Mouse (Mus musculus) lung, embryonic 16.5 days (tissue): ENCODE data around the gene Gm960. TPM values are rescaled to one million over a fixed set of nuclear protein-coding genes. Genes with fewer than 3 reads are reported as not detected.
A peak's percentile ranks its signal among the peaks of the same experiment; 100 is the strongest.

Experiments
- ATAC-seq: fragments of 200-750 bp; cut with Nextera tagmentation; 2 replicates; pipeline ENCODE4 v1.8.0; 2017; ENCODE audit warnings: low read depth, mild to moderate bottlenecking, moderate library complexity
- H3K27ac ChIP-seq: fragments of 300-500 bp; sonication (generic); 2 replicates; pipeline ENCODE4 v1.5.1; 2014; ENCODE audit warnings: mild to moderate bottlenecking, control low read depth, low read length
- H3K27me3 ChIP-seq: fragments of 300-500 bp; sonication (generic); 2 replicates; pipeline ENCODE4 v1.6.1; 2014; ENCODE audit warnings: low read depth, low read length, mixed read lengths; ENCODE audit not compliant: control insufficient read depth, insufficient read depth
- H3K36me3 ChIP-seq: fragments of 300-500 bp; sonication (generic); 2 replicates; pipeline ENCODE4 v1.6.1; 2014; ENCODE audit warnings: low read length; ENCODE audit not compliant: control insufficient read depth, insufficient read depth
- H3K4me1 ChIP-seq: fragments of 300-500 bp; sonication (generic); replicated peaks from 2 replicates; pipeline ENCODE4 v1.6.1; 2014; ENCODE audit warnings: low read length, mixed read lengths; ENCODE audit not compliant: control insufficient read depth, insufficient read depth
- H3K4me2 ChIP-seq: fragments of 300-500 bp; sonication (generic); 2 replicates; pipeline ENCODE4 v1.6.1; 2014; ENCODE audit warnings: low read depth, low read length, control low read depth
- H3K4me3 ChIP-seq: fragments of 300-500 bp; sonication (generic); 2 replicates; pipeline ENCODE4 v1.5.1; 2014; ENCODE audit warnings: mild to moderate bottlenecking, low read length, control low read depth
- H3K9ac ChIP-seq: fragments of 300-500 bp; sonication (generic); 2 replicates; pipeline ENCODE4 v1.6.1; 2014; ENCODE audit warnings: low read length, control low read depth
- H3K9me3 ChIP-seq: fragments of 300-500 bp; sonication (generic); 2 replicates; pipeline ENCODE4 v1.6.1; 2016; ENCODE audit warnings: low read length; ENCODE audit not compliant: control insufficient read depth
- WGBS: fragments of 180-500 bp; shearing (Covaris S2); extraction: QIAGEN DNeasy Blood & Tissue Kit; methylation state at CpG from one replicate; pipeline ENCODE4 v1.1.7; 2014; 5-methylcytosine and 5-hydroxymethylcytosine counted together
- polyA plus RNA-seq: library from polyadenylated mRNA; unstranded; fragments of >200 nt; fragmentation: Nextera tagmentation; extraction: Ambion mirVana; gene quantifications from 2 replicates; pipeline ENCODE4 v1.2.1, GENCODE M21; 2015

Gm960 gene
- polyA plus RNA-seq, 1 experiment from 2014 or later: 3.3 TPM

DNA sequence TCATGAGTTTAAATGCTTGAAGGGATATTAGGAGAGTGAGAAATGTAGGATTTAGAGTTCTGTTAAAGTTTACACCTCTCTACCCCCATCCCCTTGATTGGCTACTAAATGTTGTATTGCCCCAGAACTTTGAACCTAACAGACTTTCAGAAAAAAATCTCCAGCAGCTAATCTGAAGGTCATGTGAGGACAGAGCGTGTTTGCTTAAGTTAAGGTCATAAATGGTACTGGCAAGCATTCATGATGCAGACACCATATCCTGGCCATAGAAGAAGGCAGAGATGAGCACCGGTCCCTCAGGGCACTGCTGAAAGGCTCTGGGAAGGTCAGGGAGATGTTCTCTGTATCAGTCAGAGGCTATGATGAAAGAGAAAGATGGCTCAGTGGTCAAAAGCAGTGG is 18.8 kb upstream of the Gm960 start:
- Histone ChIP-seq H3K4me2 (no peak overlapping the region), H3K27me3 (peaks cover 26% of the 10 kb centered on the region), H3K9me3 (no peaks in the 10 kb centered on the region), H3K27ac (no peak overlapping the region), H3K36me3 (no peaks in the 10 kb centered on the region), H3K4me1 (peaks cover 8% of the 10 kb centered on the region), H3K4me3 (no peak overlapping the region), H3K9ac (no peak overlapping the region)
- WGBS: 90% methylated on average over 2 of the region's 2 CpGs
- ATAC-seq: no peak

DNA sequence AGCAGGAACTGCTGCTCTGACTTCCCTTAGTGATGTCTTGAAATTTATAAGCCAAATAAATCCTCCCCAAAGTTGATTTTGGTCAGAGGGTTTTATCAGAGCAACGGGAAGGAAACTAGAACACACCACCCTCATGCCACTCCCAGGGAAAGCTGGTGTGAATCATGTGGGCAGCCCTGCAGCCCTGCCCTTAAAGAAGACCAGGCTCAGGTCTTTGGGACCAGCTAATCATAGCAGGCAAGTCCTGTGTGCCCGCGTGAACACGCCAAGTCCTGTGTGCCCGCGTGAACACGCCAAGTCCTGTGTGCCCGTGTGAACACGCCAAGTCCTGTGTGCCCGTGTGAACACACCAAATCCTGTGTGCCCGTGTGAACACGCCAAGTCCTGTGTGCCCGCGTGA is 18.3 kb upstream of the Gm960 start:
- no peaks in the 10 kb centered on the region for H3K9me3 ChIP-seq
- peaks cover 12% of the 10 kb centered on the region for H3K4me1 ChIP-seq
- WGBS: 95% methylated on average over 14 of the region's 14 CpGs
- no peak overlapping the region for H3K27ac ChIP-seq
- H3K27me3 ChIP-seq: peaks cover 32% of the 10 kb centered on the region
- H3K4me2 ChIP-seq: no peak overlapping the region
- ATAC-seq: no peak
- H3K9ac ChIP-seq: no peak overlapping the region
- no peaks in the 10 kb centered on the region for H3K36me3 ChIP-seq
- H3K4me3 ChIP-seq: no peak overlapping the region

DNA sequence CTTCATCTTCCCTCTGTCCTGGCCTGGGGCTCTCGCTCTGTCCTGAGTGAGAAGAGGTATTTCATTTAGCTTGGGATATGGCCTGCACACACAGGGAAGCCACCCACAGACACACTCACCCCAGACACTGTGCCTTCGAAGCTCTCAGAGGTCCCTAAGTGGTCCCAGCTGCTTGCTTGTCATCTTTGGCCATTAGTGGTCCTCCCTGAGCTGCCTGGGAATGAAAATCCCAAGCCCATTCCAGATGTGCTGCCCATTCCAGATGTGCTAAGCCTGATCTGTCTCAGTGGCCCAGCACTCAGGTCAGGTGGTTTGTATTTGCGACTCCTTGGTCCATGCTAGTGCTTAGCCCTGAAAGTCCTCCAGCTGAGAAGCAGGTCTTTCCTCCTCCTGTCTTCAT is 15.4 kb upstream of the Gm960 start:
- peaks cover 50% of the 10 kb centered on the region for H3K27me3 ChIP-seq

DNA sequence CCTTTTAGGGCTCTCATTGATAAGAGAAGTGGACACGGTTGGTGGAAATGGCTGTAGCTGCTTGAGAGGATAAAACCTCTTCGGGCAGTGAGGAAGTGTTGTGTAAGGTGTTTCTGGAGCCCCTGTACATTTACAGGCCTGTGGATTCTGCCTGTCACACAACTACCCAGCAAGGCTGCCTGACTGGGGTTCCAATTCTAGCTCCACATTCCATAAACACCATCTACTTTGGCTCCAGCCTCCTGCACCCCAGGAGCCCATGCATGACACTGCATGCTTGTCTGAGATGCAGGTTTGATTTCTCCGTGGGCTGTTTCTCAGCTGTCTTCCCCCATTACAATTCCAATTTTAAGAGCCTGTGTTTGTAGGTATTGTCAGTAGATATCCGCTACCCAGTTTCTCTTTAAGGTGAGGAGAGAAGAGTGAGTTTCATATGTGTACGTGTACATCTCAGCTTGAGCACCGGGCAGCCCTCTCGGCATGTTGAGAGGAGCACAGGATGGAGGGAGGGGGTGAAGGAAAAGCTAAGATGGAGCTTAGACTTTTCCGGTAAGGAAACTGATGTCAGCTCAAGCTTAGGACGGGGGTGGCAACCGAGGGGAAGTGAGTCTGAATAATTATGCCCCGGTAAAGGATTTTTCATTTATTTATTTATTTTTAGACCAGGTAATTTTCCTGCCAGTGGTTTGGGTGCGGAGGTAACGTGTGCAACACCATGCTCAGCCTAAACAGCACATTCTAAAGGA is 14.5 kb upstream of the Gm960 start:
- Histone ChIP-seq H3K36me3 (no peaks in the 10 kb centered on the region), H3K9me3 (no peaks in the 10 kb centered on the region), H3K27ac (no peak overlapping the region), H3K4me2 (peak overlapping the region; percentile 100; the same call in 1 of the 2 replicates), H3K9ac (no peak overlapping the region), H3K27me3 (peaks cover 50% of the 10 kb centered on the region), H3K4me3 (peak overlapping the region; percentile 61), H3K4me1 (peaks cover 10% of the 10 kb centered on the region)
- no peak for ATAC-seq
- 32% methylated on average over 13 of the region's 13 CpGs for WGBS

More for the DNA sequence above, 15.4 kb upstream of the Gm960 start:
- H3K36me3 ChIP-seq: no peaks in the 10 kb centered on the region
- peaks cover 11% of the 10 kb centered on the region for H3K4me1 ChIP-seq
- 67% methylated on average over 3 of the region's 3 CpGs for WGBS
- no peak overlapping the region for H3K4me2 ChIP-seq
- no peaks in the 10 kb centered on the region for H3K9me3 ChIP-seq
- no peak overlapping the region for H3K4me3 ChIP-seq
- H3K27ac ChIP-seq: no peak overlapping the region
- no peak overlapping the region for H3K9ac ChIP-seq
- ATAC-seq: no peak

DNA sequence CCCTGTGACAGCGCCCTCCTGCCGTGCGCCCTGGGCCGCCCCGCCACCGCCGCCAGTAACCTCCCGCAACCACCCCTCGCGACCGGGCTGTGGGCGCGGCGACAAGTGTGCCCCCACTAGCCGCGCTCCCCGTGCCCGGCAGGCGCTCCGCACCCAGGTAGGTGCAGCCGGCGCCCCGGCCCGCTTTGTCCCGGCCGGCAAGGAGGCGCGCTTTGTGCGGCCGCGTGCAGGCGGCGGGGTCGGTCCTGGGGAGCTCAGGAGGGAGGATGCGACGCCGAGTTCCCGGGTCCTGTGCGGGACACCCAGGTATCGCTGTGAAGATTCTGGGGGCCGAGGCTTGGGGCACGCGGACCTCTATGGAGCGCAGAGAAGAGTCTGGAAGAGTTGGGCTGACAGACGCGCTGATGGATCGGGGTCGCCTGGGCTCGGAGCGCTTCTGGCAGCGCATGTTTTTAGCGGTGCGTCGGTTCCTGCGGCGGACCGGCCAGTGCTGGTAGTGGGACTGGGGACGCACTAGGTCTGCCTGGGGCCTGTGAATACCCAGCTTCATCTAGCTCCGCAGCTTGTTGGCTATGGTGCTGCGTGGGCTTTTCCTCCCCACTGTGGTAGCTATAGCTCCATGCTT is 13.8 kb upstream of the Gm960 start:
- Histone ChIP-seq H3K27ac (no peak overlapping the region), H3K36me3 (no peaks in the 10 kb centered on the region), H3K9ac (peak overlapping the region; percentile 54), H3K4me1 (peaks cover 10% of the 10 kb centered on the region), H3K4me3 (peak overlapping the region; percentile 61), H3K4me2 (peak overlapping the region; percentile 100), H3K9me3 (no peaks in the 10 kb centered on the region), H3K27me3 (peaks cover 50% of the 10 kb centered on the region)
- ATAC-seq: peak; percentile 36; the same call in 1 of the 2 replicates
- 2% methylated on average over 53 of the region's 60 CpGs for WGBS

DNA sequence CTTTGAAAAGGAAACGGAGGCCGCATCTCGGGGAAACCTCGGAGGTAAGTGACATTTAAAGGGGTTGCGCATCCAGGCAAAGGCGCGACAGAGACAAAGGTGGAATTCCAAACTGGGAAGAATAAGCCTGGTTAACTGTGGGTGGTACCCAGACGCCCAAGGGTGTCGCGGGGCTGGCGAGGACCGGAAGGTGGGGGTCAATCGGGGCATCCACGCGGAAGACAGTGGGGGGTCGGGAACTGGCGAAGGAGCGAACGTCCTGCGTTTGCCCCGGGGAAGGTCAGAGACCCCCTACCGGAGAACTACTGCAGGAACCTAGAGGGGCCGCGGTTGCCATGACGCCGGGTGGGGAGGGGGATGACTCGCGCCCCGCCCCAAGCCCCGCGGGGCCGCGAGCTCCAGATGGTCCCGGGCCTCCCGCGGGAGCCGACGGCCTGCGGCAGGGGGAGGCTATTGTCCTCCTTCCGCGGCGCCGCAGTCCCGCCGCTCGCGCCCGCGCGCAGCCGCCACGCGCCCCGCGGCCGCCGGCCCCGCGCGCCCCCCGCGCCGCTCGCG is 13.2 kb upstream of the Gm960 start:
- Histone ChIP-seq H3K36me3 (no peaks in the 10 kb centered on the region), H3K27me3 (peaks cover 50% of the 10 kb centered on the region), H3K27ac (no peak overlapping the region), H3K4me2 (peak overlapping the region; percentile 100), H3K4me1 (peaks cover 10% of the 10 kb centered on the region), H3K9ac (peak overlapping the region; percentile 54), H3K9me3 (no peaks in the 10 kb centered on the region), H3K4me3 (peak overlapping the region; percentile 61)
- ATAC-seq: peak; percentile 26; the same call in 1 of the 2 replicates
- under 1% methylated on average over 58 of the region's 65 CpGs for WGBS

DNA sequence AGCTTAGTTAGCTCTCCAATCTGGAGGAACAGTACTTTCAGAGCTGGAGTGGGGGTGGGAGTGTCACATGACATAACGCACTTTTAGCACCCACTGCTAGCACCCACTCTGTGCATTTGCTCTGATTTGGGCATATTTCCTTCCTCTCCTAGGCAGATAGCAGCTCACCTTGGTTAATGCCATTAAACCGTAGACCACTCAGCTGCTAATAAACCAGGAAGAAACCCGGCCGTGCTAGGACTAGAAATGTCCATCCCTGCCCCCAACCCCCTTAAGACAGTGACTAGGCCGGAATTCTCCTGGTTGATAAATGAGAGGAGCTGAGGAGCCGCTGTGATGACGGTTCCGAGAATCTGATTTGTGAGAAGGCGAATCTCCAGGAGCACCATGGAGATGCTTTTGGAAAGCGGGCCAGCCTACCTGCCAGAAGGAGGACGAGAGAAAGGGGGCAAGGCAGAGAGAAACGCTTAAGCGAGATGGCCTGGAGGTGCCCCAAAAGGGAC is 12.7 kb upstream of the Gm960 start, which contains the start of gene Sptbn2:
Gene Sptbn2 (plus strand): TSS at position 70 of the 503 bp plus-strand sequence.
- 13% methylated on average over 13 of the region's 13 CpGs for WGBS
- peak within 1 kb of the TSS; percentile 54 for H3K9ac ChIP-seq
- ATAC-seq: no peak

DNA sequence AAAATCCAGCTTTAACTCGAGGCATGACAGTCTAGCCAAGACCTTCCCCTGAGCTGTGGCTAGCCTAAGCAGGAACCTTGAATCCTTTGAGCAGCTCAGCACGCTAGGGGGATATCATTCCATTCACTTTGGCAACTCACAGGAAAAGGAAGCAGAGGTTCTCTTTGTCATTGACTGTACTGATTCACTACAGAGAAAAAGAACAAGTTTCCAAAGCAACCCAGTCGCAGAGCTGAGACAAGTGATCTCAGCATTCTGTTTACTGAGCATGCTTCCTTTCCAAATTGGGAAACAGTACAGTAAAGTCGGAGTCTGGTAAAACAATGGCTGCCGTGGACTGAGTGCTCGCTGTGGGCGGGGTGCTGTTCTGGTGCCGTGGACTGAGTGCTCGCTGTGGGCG is 10.3 kb upstream of the Gm960 start:
- Histone ChIP-seq H3K4me3 (no peak overlapping the region), H3K27ac (no peak overlapping the region), H3K27me3 (peaks cover 38% of the 10 kb centered on the region), H3K9me3 (no peaks in the 10 kb centered on the region), H3K36me3 (no peaks in the 10 kb centered on the region), H3K4me2 (no peak overlapping the region), H3K9ac (no peak overlapping the region), H3K4me1 (peaks cover 10% of the 10 kb centered on the region)
- ATAC-seq: peak; percentile 34; the same call in 1 of the 2 replicates
- WGBS: 63% methylated on average over 10 of the region's 10 CpGs

More for the DNA sequence above, 12.7 kb upstream of the Gm960 start, which contains the start of gene Sptbn2:
- no peak within 1 kb of the TSS for H3K27ac ChIP-seq
- no peaks in the 10 kb centered on the region for H3K36me3 ChIP-seq
- peak within 1 kb of the TSS; percentile 100 for H3K4me2 ChIP-seq
- H3K4me1 ChIP-seq: peaks cover 10% of the 10 kb centered on the region
- peaks cover 50% of the 10 kb centered on the region for H3K27me3 ChIP-seq
- H3K4me3 ChIP-seq: peak within 1 kb of the TSS; percentile 61
- no peaks in the 10 kb centered on the region for H3K9me3 ChIP-seq

DNA sequence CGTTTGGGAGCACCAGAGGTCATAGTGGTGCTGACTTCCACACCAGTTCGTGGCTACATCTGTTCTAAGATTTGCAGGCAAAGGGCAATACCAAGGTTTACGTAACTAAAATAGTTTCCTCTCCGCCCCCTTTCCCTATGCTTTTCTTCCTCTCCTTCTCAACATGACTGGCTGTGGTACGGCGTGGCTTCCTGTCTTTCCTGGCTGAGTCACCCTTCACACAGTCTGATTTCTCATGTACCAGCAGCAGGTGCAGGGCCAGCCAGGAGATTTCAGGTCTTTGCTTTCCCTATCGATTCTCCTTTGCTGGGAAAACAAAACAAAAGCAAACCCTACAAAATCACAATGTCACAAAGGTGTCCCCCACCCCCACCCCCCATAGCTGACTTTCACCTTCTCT is 2.8 kb upstream of the Gm960 start:
- WGBS: 40% methylated on average over 7 of the region's 7 CpGs
- peaks cover 34% of the 10 kb centered on the region for H3K27me3 ChIP-seq
- H3K9me3 ChIP-seq: no peaks in the 10 kb centered on the region
- no peak for ATAC-seq
- no peak overlapping the region for H3K4me3 ChIP-seq
- H3K9ac ChIP-seq: no peak overlapping the region
- peaks cover 5% of the 10 kb centered on the region; the same call in 1 of the 2 replicates for H3K4me1 ChIP-seq
- H3K4me2 ChIP-seq: no peak overlapping the region
- H3K36me3 ChIP-seq: no peaks in the 10 kb centered on the region
- H3K27ac ChIP-seq: no peak overlapping the region
